Mouse (Mus musculus) B cell, adult 2 months (primary cell): ENCODE results near the gene Lztr1.
A peak's percentile ranks its signal among the peaks of the same experiment; 100 is the strongest.

Experiments
- DNase-seq, 2 experiments: peaks; one replicate each; pipeline ENCODE4 v3.0.0; 2022

The Lztr1 gene

GRCm38 (mm10) chr16:17508546-17509239 is at the start of gene Lztr1:
Lztr1 (plus strand) TSS chr16:17508688.
- DNase-seq = peak; percentile 89 to 90

- DNase-seq = peak; percentile 70 to 78
Measured at GRCm38 (mm10) chr16:17460254-17460653, 48.2 kb upstream of the Lztr1 start.

- DNase-seq = no peak
Measured at GRCm38 (mm10) chr16:17461596-17461995, 46.9 kb upstream of the Lztr1 start.

- DNase-seq = peak; percentile 4 to 25
Measured at GRCm38 (mm10) chr16:17463184-17463583, 45.3 kb upstream of the Lztr1 start.

GRCm38 (mm10) chr16:17466875-17467663 is 41.4 kb upstream of the Lztr1 start:
- no peak for DNase-seq

GRCm38 (mm10) chr16:17472498-17472897 is 36.0 kb upstream of the Lztr1 start:
- no peak for DNase-seq

GRCm38 (mm10) chr16:17474091-17474490 is 34.4 kb upstream of the Lztr1 start:
- peak; percentile 42 to 49 for DNase-seq

GRCm38 (mm10) chr16:17474761-17475160 is 33.7 kb upstream of the Lztr1 start:
- DNase-seq = no peak

- DNase-seq = no peak
Measured at GRCm38 (mm10) chr16:17475326-17475725, 33.2 kb upstream of the Lztr1 start.

- DNase-seq = no peak
Measured at GRCm38 (mm10) chr16:17478331-17478943, 30.1 kb upstream of the Lztr1 start.

- DNase-seq = no peak
Measured at GRCm38 (mm10) chr16:17481465-17481864, 27.0 kb upstream of the Lztr1 start.

- DNase-seq = no peak
Measured at GRCm38 (mm10) chr16:17486505-17486904, 22.0 kb upstream of the Lztr1 start.

- peak; percentile 17 to 40 for DNase-seq
Measured at GRCm38 (mm10) chr16:17488478-17489468, 19.7 kb upstream of the Lztr1 start.

- peak; percentile 14 to 18 for DNase-seq
Measured at GRCm38 (mm10) chr16:17489469-17490111, 18.9 kb upstream of the Lztr1 start, which contains the start of gene Aifm3. Aifm3 (plus strand) TSS chr16:17489611.

GRCm38 (mm10) chr16:17491154-17491553 is 17.3 kb upstream of the Lztr1 start:
- no peak for DNase-seq

- no peak for DNase-seq
Measured at GRCm38 (mm10) chr16:17491896-17492561, 16.5 kb upstream of the Lztr1 start.

GRCm38 (mm10) chr16:17496499-17497305 is 11.8 kb upstream of the Lztr1 start:
- DNase-seq = no peak

GRCm38 (mm10) chr16:17499249-17499883 is 9.1 kb upstream of the Lztr1 start:
- no peak for DNase-seq

GRCm38 (mm10) chr16:17502681-17503080 is 5.8 kb upstream of the Lztr1 start:
- DNase-seq = no peak

GRCm38 (mm10) chr16:17507018-17507552 is 1.4 kb upstream of the Lztr1 start:
- DNase-seq = no peak
